Mouse (Mus musculus) cerebellum, adult 2 months (tissue): ENCODE measurements around the gene Dusp1.

Source experiments
- CTCF ChIP-seq: fragments of 200-500 bp; IDR thresholded peaks from 2 replicates; pipeline ENCODE4 v1.5.1; 2011; ENCODE audit warnings: low read depth, mild to moderate bottlenecking, control low read depth, low read length, moderate library complexity, borderline replicate concordance; ENCODE audit not compliant: insufficient read depth
- POLR2A ChIP-seq: fragments of 200-500 bp; IDR thresholded peaks from 2 replicates; pipeline ENCODE4 v1.6.1; 2011; ENCODE audit warnings: low read length, control low read depth, borderline replicate concordance; ENCODE audit not compliant: insufficient read depth

GRCm38 (mm10) chr17:26503981-26504671 lies 57.8 kb downstream of the Dusp1 start:
- peak; percentile 46; the same call in 1 of the 2 replicates for TF ChIP-seq POLR2A
- no peak for TF ChIP-seq CTCF
